Mouse (Mus musculus) hindbrain, embryonic 16.5 days (tissue): Measurements from ENCODE around the gene Slc4a8. TPM values are rescaled to one million over a fixed set of nuclear protein-coding genes. Genes with fewer than 3 reads are reported as not detected.

Source experiments
- ATAC-seq: fragments of 200-750 bp; cut with Nextera tagmentation; 2 replicates; pipeline ENCODE4 v1.8.0; 2017; ENCODE audit warnings: moderate TSS enrichment, moderate library complexity
- H3K27ac ChIP-seq: fragments of 300-500 bp; sonication (generic); 2 replicates; pipeline ENCODE4 v1.5.1; 2014; ENCODE audit warnings: low read depth, mild to moderate bottlenecking, control low read depth, low read length, moderate library complexity
- H3K27me3 ChIP-seq: fragments of 300-500 bp; sonication (generic); replicated peaks from 2 replicates; pipeline ENCODE4 v1.6.1; 2014; ENCODE audit warnings: low read length; ENCODE audit not compliant: control insufficient read depth, insufficient read depth
- H3K36me3 ChIP-seq: fragments of 300-500 bp; sonication (generic); 2 replicates; pipeline ENCODE4 v1.6.1; 2014; ENCODE audit warnings: mild to moderate bottlenecking, low read length, moderate library complexity, mixed read lengths; ENCODE audit not compliant: control insufficient read depth, insufficient read depth
- H3K4me1 ChIP-seq: fragments of 300-500 bp; sonication (generic); 2 replicates; pipeline ENCODE4 v1.6.1; 2014; ENCODE audit warnings: low read depth, low read length; ENCODE audit not compliant: control insufficient read depth, insufficient read depth
- H3K4me2 ChIP-seq: fragments of 300-500 bp; sonication (generic); 2 replicates; pipeline ENCODE4 v1.6.1; 2014; ENCODE audit warnings: mild to moderate bottlenecking, low read length, control low read depth, moderate library complexity
- H3K4me3 ChIP-seq: fragments of 300-500 bp; sonication (generic); 2 replicates; pipeline ENCODE4 v1.5.1; 2014; ENCODE audit warnings: mild to moderate bottlenecking, low read length, control low read depth, moderate library complexity
- H3K9ac ChIP-seq: fragments of 300-500 bp; sonication (generic); 2 replicates; pipeline ENCODE4 v1.6.1; 2014; ENCODE audit warnings: low read depth, mild to moderate bottlenecking, control low read depth, low read length, moderate library complexity
- H3K9me3 ChIP-seq: fragments of 300-500 bp; sonication (generic); 2 replicates; pipeline ENCODE4 v1.6.1; 2014; ENCODE audit warnings: mild to moderate bottlenecking, low read length, moderate library complexity; ENCODE audit not compliant: control insufficient read depth
- WGBS: fragments of 180-500 bp; shearing (Covaris S2); extraction: QIAGEN DNeasy Blood & Tissue Kit; methylation state at CpG from one replicate; pipeline ENCODE4 v1.1.7; 2014; 5-methylcytosine and 5-hydroxymethylcytosine counted together
- polyA plus RNA-seq: library from polyadenylated mRNA; unstranded; fragments of >200 nt; fragmentation: Nextera tagmentation; extraction: Ambion mirVana; gene quantifications from 2 replicates; pipeline ENCODE4 v1.2.1, GENCODE M21; 2015

The Slc4a8 gene
- polyA plus RNA-seq, 1 experiment from 2014 or later = 27.9 TPM

DNA sequence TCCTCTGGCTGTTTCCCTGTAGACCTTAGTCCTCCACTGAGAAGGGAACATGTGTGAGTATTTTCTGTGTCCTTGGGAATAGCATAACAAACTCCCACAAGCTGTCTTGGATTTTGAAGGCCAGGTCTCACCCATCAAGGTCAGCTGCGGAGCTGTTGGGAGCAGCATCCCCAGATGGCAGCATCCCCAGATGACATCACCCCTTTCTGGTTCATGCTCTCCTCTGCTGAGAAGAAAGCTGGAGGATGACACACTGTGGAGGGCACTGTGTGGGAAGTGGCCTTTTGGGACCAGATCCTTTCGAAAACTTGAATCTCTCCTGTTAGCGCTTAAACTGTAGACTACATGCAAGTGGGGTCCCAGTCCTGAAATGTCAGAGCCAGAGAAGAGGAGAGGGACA is 14.9 kb downstream of the Slc4a8 start:
- no peak overlapping the region for H3K27ac ChIP-seq
- ATAC-seq = no peak
- no peak overlapping the region for H3K4me3 ChIP-seq
- H3K4me2 ChIP-seq = no peak overlapping the region
- H3K36me3 ChIP-seq = no peaks in the 10 kb centered on the region
- WGBS = 84% methylated on average over 3 of the region's 3 CpGs
- H3K27me3 ChIP-seq = no peaks in the 10 kb centered on the region
- no peaks in the 10 kb centered on the region; the same call in 1 of the 2 replicates for H3K4me1 ChIP-seq
- no peak overlapping the region for H3K9ac ChIP-seq
- no peaks in the 10 kb centered on the region for H3K9me3 ChIP-seq

GRCm38 (mm10) chr15:100777020-100778016 is 15.8 kb downstream of the Slc4a8 start:
- no peak overlapping the region for H3K4me3 ChIP-seq
- H3K27ac ChIP-seq = no peak overlapping the region
- no peaks in the 10 kb centered on the region for H3K27me3 ChIP-seq
- H3K9me3 ChIP-seq = no peaks in the 10 kb centered on the region
- H3K9ac ChIP-seq = no peak overlapping the region
- H3K4me2 ChIP-seq = no peak overlapping the region
- H3K4me1 ChIP-seq = no peaks in the 10 kb centered on the region; the same call in 1 of the 2 replicates
- H3K36me3 ChIP-seq = no peaks in the 10 kb centered on the region
- ATAC-seq = peak; percentile 46; the same call in 1 of the 2 replicates
- 56% methylated on average over 32 of the region's 32 CpGs for WGBS

DNA sequence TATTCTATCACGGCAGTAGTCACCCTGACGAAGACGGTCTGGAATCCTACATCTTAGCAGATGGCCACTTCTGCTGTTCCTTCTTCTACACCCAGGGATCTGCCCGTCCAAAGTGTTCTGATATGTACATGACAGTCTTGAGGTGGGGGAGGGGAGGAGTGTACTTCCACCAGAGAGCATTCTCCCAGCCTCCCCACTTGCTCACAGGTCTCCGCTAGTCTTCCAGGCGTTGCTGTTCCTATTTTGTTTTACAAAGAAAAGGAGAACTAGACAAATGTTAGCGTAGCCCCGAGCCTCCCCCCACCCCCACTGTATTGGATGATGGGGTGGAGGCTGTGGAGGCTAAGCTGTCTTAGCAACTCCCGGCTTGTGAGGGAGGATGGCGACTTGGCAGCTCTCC is 18.3 kb downstream of the Slc4a8 start:
- Histone ChIP-seq H3K4me1 (no peaks in the 10 kb centered on the region; the same call in 1 of the 2 replicates), H3K27me3 (no peaks in the 10 kb centered on the region), H3K4me2 (no peak overlapping the region), H3K27ac (no peak overlapping the region), H3K36me3 (peaks cover 7% of the 10 kb centered on the region), H3K9me3 (no peaks in the 10 kb centered on the region), H3K9ac (no peak overlapping the region), H3K4me3 (no peak overlapping the region)
- no peak for ATAC-seq
- 60% methylated on average over 10 of the region's 10 CpGs for WGBS

- H3K4me1 ChIP-seq = no peaks in the 10 kb centered on the region; the same call in 1 of the 2 replicates
- H3K36me3 ChIP-seq = peaks cover 11% of the 10 kb centered on the region
- no peaks in the 10 kb centered on the region for H3K9me3 ChIP-seq
- H3K9ac ChIP-seq = no peak overlapping the region
- 90% methylated on average over 13 of the region's 13 CpGs for WGBS
- ATAC-seq = no peak
- no peak overlapping the region for H3K4me2 ChIP-seq
- H3K27me3 ChIP-seq = no peaks in the 10 kb centered on the region
- no peak overlapping the region for H3K4me3 ChIP-seq
- H3K27ac ChIP-seq = no peak overlapping the region
Measured at GRCm38 (mm10) chr15:100783244-100783987, 21.9 kb downstream of the Slc4a8 start.

- H3K4me2 ChIP-seq = no peak overlapping the region
- no peaks in the 10 kb centered on the region for H3K27me3 ChIP-seq
- H3K4me1 ChIP-seq = no peaks in the 10 kb centered on the region
- H3K27ac ChIP-seq = no peak overlapping the region
- no peak overlapping the region for H3K9ac ChIP-seq
- 85% methylated on average over 6 of the region's 6 CpGs for WGBS
- H3K9me3 ChIP-seq = no peaks in the 10 kb centered on the region
- no peak overlapping the region for H3K4me3 ChIP-seq
- ATAC-seq = no peak
- peaks cover 17% of the 10 kb centered on the region for H3K36me3 ChIP-seq
Measured at GRCm38 (mm10) chr15:100790219-100790618, 28.7 kb downstream of the Slc4a8 start.

DNA sequence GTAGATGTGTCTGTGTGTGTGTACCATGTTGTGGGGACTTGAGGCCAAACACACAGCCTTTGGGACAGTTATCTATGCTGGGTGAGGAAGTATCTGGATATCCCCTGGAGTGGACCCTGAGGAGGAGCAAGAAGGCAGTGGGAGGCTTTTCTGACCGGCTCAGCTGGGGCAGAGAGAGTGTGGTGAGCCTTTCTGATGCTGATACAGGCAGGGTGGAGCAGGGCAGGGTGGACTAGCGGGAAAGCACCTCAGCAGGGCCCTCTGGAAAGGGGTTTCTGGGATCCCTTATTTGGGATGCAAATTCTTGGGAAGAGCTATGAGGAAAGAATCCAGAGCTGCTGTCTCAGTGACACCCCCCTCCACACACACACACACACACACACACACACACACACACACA is 30.8 kb downstream of the Slc4a8 start:
- Histone ChIP-seq H3K36me3 (peaks cover 26% of the 10 kb centered on the region), H3K9me3 (no peaks in the 10 kb centered on the region), H3K4me3 (no peak overlapping the region), H3K27ac (no peak overlapping the region), H3K4me2 (no peak overlapping the region), H3K4me1 (no peaks in the 10 kb centered on the region), H3K9ac (no peak overlapping the region), H3K27me3 (no peaks in the 10 kb centered on the region)
- ATAC-seq = no peak
- 43% methylated on average over 2 of the region's 2 CpGs for WGBS

GRCm38 (mm10) chr15:100800914-100801313 is 39.4 kb downstream of the Slc4a8 start:
- 86% methylated on average over 13 of the region's 13 CpGs for WGBS
- Histone ChIP-seq H3K36me3 (peaks cover 31% of the 10 kb centered on the region), H3K9me3 (no peaks in the 10 kb centered on the region), H3K4me1 (no peaks in the 10 kb centered on the region), H3K4me3 (no peak overlapping the region), H3K9ac (no peak overlapping the region), H3K4me2 (no peak overlapping the region), H3K27me3 (no peaks in the 10 kb centered on the region), H3K27ac (no peak overlapping the region)
- no peak for ATAC-seq

- H3K9ac ChIP-seq = no peak overlapping the region
- ATAC-seq = no peak
- H3K4me3 ChIP-seq = no peak overlapping the region
- no peaks in the 10 kb centered on the region for H3K27me3 ChIP-seq
- no peak overlapping the region for H3K27ac ChIP-seq
- H3K4me1 ChIP-seq = no peaks in the 10 kb centered on the region
- H3K4me2 ChIP-seq = no peak overlapping the region
- WGBS = 84% methylated on average over 12 of the region's 12 CpGs
- no peaks in the 10 kb centered on the region for H3K9me3 ChIP-seq
- H3K36me3 ChIP-seq = peaks cover 24% of the 10 kb centered on the region
Measured at GRCm38 (mm10) chr15:100808062-100808461, 46.5 kb downstream of the Slc4a8 start.

- Histone ChIP-seq H3K4me3 (no peak overlapping the region), H3K9ac (no peak overlapping the region), H3K36me3 (peaks cover 25% of the 10 kb centered on the region), H3K4me1 (no peaks in the 10 kb centered on the region), H3K9me3 (no peaks in the 10 kb centered on the region), H3K27me3 (no peaks in the 10 kb centered on the region), H3K27ac (no peak overlapping the region), H3K4me2 (no peak overlapping the region)
- 74% methylated on average over 9 of the region's 9 CpGs for WGBS
- no peak for ATAC-seq
Measured at GRCm38 (mm10) chr15:100808484-100808883, 46.9 kb downstream of the Slc4a8 start.
